In genomic region chr5:124019348-124020216, GRCm38 (mm10) we compare ENCODE assay signal across 8 mouse cellular contexts. TPM values are rescaled to one million over a fixed set of nuclear protein-coding genes. Genes with fewer than 3 reads are reported as not detected.
A peak's percentile ranks its signal among the peaks of the same experiment; 100 is the strongest.
DNase-seq lines count a peak whose midpoint lies in the region; ATAC-seq and TF ChIP-seq lines count a peak whose summit lies in the region.

No protein-coding gene starts in this region.

- no peaks in the 10 kb centered on the region for H3K27me3 ChIP-seq in heart, postnatal 0 days (ENCODE audit: control insufficient read depth, insufficient read depth, low read length)
- H3K27me3 ChIP-seq in lung, embryonic 14.5 days (ENCODE audit: insufficient read depth, low read length) = no peaks in the 10 kb centered on the region

- no peak for TF ChIP-seq EP300 in heart, postnatal 0 days (IDR thresholded peaks at IDR 0.05; ENCODE audit: low read depth)

- peak; percentile 61 for DNase-seq in urinary bladder, postnatal 14 days (ENCODE audit: low spot score)
- no peak for DNase-seq in urinary bladder, adult 18-20 months (ENCODE audit: low spot score in 2 of 2)
- DNase-seq in heart, postnatal 0 days (ENCODE audit: low spot score) = peak; percentile 52
- peak; percentile 78 to 86 for DNase-seq in layer of hippocampus, adult 8-10 months (ENCODE audit: low spot score in 2 of 2)
- DNase-seq in lung, embryonic 14.5 days = peak; percentile 91
- DNase-seq in right cerebral cortex, postnatal 14 days = peak; percentile 72
- DNase-seq in urinary bladder, adult 2 months (ENCODE audit: low spot score) = no peak

- H3K4me2 ChIP-seq in heart, postnatal 0 days (ENCODE audit: low read depth, low read length) = peak overlapping the region; percentile 14; the same call in 1 of the 2 replicates
- peak overlapping the region; percentile 41 for H3K4me2 ChIP-seq in lung, embryonic 14.5 days

- H3K9me3 ChIP-seq in heart, postnatal 0 days (replicated peaks; ENCODE audit: control insufficient read depth, low read length) = no peaks in the 10 kb centered on the region
- no peaks in the 10 kb centered on the region for H3K9me3 ChIP-seq in lung, embryonic 14.5 days (ENCODE audit: low read depth, low read length)

- no peak overlapping the region for H3K4me3 ChIP-seq in heart, postnatal 0 days (ENCODE audit: low read depth, low read length)
- no peak overlapping the region for H3K4me3 ChIP-seq in lung, embryonic 14.5 days (ENCODE audit: low read depth, low read length)

- 33% methylated on average over 12 of the region's 12 CpGs for WGBS in heart, postnatal 0 days
- 34% methylated on average over 12 of the region's 12 CpGs for WGBS in lung, embryonic 14.5 days

- H3K4me1 ChIP-seq in heart, postnatal 0 days (ENCODE audit: control insufficient read depth, insufficient read depth) = peaks cover 60% of the 10 kb centered on the region
- H3K4me1 ChIP-seq in lung, embryonic 14.5 days (ENCODE audit: insufficient read depth) = peaks cover 31% of the 10 kb centered on the region

- H3K9ac ChIP-seq in heart, postnatal 0 days (replicated peaks; ENCODE audit: low read depth, low read length) = no peak overlapping the region
- no peak overlapping the region; the same call in 1 of the 2 replicates for H3K9ac ChIP-seq in lung, embryonic 14.5 days

- TF ChIP-seq CTCF in heart, postnatal 0 days (IDR thresholded peaks at IDR 0.05; ENCODE audit: low read depth) = no peak
- no peak for TF ChIP-seq CTCF in lung, embryonic 14.5 days (IDR thresholded peaks at IDR 0.05; ENCODE audit: low read depth)

- no peaks in the 10 kb centered on the region for H3K36me3 ChIP-seq in heart, postnatal 0 days (replicated peaks; ENCODE audit: control insufficient read depth, insufficient read depth, low read length)
- H3K36me3 ChIP-seq in lung, embryonic 14.5 days (ENCODE audit: insufficient read depth) = 0 out of 2 replicates have a peak, but pooled peaks cover 10% of the 10 kb centered on the region

- ATAC-seq in common myeloid progenitor, adult 5-6 weeks (replicated peaks; ENCODE audit: low read depth, poor library complexity, severe bottlenecking) = peak; percentile 77
- ATAC-seq in heart, postnatal 0 days (ENCODE audit: insufficient read depth, low read depth) = peak; percentile 42
- peak; percentile 71 for ATAC-seq in lung, embryonic 14.5 days (ENCODE audit: insufficient read depth)

- H3K27ac ChIP-seq in heart, postnatal 0 days (ENCODE audit: low read depth) = peak overlapping the region; percentile 27
- peak overlapping the region; percentile 86 for H3K27ac ChIP-seq in lung, embryonic 14.5 days (ENCODE audit: low read depth)

RNA-seq across cellular contexts. Expression of gene Vps37b, which starts 12.5 kb away (rescaled TPM):
- total RNA-seq in common myeloid progenitor, adult 5-6 weeks (2017) = 21.4 and 21.9 TPM in 2 replicates
- 51.4 and 59.6 TPM in 2 replicates for total RNA-seq in heart, postnatal 0 days (2014; rRNA removed; ENCODE audit: low replicate concordance)
- 44.5 and 55.7 TPM in 2 replicates for polyA plus RNA-seq in heart, postnatal 0 days (2015; fragmentation: Nextera tagmentation; extraction: Ambion mirVana)
- 10 to 100 TPM; 35.9 to 39.4 (median 36.6) TPM for total RNA-seq in layer of hippocampus, adult 8-10 months (2022)
- 34.8 and 39.3 TPM in 2 replicates for polyA plus RNA-seq in lung, embryonic 14.5 days (2014; fragmentation: Nextera tagmentation; extraction: Ambion mirVana)
- polyA plus RNA-seq in urinary bladder, adult 2 months (2012; rRNA removed) = 34.2 and 38.8 TPM in 2 replicates

RNA-seq across cellular contexts. Expression of gene Hip1r, which starts 46.2 kb away (rescaled TPM):
- total RNA-seq in common myeloid progenitor, adult 5-6 weeks (2017) = 13.0 and 13.6 TPM in 2 replicates
- 16.3 and 29.2 TPM in 2 replicates for total RNA-seq in heart, postnatal 0 days (2014; rRNA removed; ENCODE audit: low replicate concordance)
- polyA plus RNA-seq in heart, postnatal 0 days (2015; fragmentation: Nextera tagmentation; extraction: Ambion mirVana) = 9.3 and 11.9 TPM in 2 replicates
- 10 to 100 TPM; 33.5 to 47.0 (median 44.6) TPM for total RNA-seq in layer of hippocampus, adult 8-10 months (2022)
- 9.1 and 9.3 TPM in 2 replicates for polyA plus RNA-seq in lung, embryonic 14.5 days (2014; fragmentation: Nextera tagmentation; extraction: Ambion mirVana)
- polyA plus RNA-seq in urinary bladder, adult 2 months (2012; rRNA removed) = 53.9 and 54.0 TPM in 2 replicates

Comparison
In these comparisons a context has a peak if more than half of its experiments do, and no peak if none do; other contexts are left out.
1. DNase-seq: peak in urinary bladder, postnatal 14 days (single experiment), heart, postnatal 0 days (single experiment), layer of hippocampus, adult 8-10 months (2 of 2), lung, embryonic 14.5 days (single experiment) and right cerebral cortex, postnatal 14 days (single experiment); none in urinary bladder, adult 18-20 months (0 of 2) and urinary bladder, adult 2 months (single experiment).
2. Peak in every context shown above with its lines, with median percentiles within 50 percentile points of each other: ATAC-seq.